Mouse (Mus musculus) spleen, postnatal 4 days (tissue): ENCODE data around the gene Pak4.
"Not testable (repeated sequence)": the region's sequence is repeated elsewhere in the genome, so short reads cannot be mapped to it uniquely, and the experiment has no call there.

Experiments used
- DNase-seq, 2 experiments: peaks; one replicate each; pipeline ENCODE4 v3.0.0; 2022; ENCODE audit warnings: low spot score in 2 of 2

The Pak4 gene

DNA sequence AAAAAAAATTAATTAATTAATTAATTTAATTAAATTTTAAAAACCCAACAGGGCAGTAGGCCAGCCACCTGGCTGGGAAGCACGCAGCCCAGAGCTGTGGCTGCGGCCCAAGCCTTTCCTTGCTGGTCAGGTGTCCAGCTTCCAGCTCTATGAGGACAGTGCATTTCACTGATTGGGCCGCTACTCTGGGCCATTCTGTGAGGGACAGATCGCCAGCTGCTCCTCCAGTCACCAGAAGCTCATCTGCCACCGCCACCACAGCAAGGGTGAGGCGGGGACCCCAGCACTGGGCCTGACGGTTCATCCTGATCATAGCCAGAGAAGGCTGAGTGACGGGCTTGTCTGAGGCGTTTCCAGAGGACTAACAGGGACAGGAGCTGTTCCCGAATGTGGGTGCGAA is 36.0 kb downstream of the Pak4 start:
- no peak for DNase-seq

DNA sequence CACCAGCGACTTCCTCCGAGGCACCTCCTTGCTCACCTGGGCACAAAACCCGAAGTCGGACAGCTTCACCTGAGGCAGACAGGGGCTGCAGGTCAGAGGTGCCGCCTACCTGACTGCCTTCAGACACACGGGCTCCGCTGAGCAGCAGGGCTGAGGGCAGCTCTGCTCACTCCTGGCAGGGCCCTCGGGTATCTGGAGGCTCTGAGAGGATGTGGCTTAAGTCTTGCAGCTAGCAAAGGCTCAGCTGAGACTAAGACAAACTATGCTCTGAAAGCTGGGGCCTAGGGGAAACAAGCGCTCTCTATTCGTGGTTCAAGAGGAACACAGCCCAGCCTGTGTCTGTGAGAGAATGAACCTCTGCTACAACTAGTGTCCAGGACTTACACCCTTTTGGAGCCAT is 37.1 kb downstream of the Pak4 start:
- DNase-seq: no peak

DNA sequence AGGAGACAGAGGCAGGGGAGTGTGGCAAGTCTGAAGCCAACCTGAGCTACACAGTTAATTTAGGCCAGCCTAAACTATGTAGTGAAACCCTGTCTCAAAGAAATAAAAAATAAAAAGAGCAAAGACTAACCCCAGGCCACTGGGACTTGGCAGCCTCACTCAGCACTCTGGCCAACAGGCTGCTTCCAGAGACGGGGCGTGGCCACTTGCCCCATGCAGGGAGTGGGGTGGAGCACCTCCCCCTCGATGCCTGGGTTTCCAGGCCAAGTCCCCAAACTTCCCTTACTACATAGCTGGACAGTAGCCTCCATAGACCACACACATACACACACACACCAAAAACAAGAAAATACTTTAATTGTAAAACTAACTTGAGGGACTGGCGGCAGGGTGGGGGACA is 39.5 kb downstream of the Pak4 start:
- no peak for DNase-seq

DNA sequence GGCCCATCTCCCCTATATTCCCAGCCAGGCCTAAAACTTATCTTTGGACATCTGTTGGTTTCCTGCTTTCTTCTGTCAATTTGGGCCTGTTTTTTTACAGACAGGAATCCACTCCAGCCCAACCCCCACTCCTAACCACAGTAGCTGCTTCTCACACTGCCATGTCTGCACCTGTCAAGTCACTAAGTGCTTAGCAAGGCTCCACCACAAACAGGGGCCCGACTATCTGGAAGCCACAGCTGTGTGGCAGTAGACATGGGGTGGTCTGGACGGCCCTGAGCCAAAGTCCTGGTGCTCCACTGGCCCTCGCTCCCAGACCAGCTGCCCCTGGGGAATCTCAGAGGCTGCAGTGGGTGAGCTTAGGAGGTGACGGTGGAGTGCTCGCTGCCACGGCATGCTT is 40.3 kb downstream of the Pak4 start:
- DNase-seq: no peak

DNA sequence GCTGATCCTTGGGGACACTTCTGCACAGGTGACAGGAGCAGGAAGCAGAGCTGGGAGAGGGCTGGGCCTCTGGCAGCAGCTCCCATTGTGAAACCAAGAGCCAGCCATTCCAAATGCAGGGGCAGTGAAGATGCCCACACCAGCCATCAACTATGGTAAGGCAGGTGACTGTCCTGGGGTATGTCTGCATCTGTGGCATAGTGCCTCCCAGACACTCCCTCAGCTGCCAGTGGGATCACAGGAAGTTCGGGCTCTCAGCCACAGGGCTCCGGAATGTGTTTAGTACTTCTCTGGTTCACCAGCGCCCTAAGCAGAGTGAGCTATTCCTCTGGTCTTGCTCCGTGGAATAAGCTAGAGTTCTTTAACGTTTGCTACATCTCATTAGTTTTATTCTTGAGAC is 40.9 kb downstream of the Pak4 start:
- DNase-seq: no peak

DNA sequence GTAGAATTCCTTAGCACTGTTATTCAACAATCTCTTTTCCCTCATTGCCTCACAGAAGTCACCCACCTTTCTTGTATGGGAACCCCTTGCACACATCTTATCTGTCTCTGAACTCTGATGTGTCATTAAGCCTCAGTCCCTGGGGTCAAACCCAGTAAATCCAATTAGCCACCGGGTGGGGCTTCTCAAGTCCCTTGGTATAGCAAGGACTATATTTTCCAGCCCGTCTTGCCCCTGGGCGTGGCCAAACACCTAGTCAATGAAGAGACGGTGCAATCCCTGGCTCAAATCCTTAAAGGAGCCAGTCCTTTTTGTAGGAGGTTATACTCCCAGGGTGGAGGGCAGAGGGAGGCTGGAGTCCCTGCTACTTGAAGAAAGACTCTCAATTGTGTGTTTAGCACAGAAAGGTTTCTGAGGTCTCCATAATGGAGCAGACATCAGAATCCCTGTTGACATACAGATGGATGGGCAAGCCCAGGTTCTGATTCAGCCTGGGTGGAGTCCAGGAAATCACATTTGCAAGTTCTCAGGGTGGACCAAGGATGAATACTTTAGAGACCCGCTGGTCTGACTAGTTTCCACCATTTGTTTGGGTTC is 41.9 kb downstream of the Pak4 start:
- DNase-seq: no peak

DNA sequence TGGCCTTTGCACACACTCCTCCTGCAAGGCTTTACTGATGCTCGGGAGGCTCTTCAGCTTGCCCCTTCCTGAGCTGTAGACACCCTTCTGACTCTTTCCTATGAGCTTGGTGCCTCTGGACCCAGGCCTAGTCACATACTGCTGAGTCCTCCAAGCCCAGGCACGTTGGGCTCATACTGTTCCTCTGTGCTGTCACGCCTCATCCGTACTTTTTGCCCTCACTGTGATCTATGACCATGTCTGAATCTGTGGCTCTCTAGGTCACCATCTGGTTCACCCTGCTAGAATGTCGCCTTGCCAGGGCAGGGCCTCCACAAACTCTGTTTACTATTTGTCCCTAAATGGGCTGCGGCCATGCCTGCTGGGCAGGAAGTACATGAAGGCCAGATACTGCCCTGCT is 44.9 kb downstream of the Pak4 start:
- no peak for DNase-seq

DNA sequence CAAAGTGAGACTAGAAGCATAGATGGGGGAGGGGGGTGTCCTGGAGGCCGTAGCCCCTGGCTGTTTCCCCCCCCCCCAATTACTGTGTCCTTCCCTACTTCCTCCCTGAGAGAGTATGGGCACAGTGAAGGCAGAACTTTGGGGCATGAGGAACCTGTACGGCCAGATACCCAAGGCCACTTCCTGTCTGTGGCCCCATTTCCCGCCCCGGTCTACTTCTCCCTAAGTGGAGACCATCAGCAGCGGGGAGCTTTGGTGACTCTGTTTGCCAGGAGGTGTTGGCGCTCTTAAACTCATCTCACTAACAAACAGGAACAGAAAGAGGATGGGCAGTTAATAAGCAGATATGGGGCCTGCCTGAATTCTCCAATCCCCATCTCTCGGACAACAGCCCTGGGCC is 50.4 kb downstream of the Pak4 start:
- no peak for DNase-seq

DNA sequence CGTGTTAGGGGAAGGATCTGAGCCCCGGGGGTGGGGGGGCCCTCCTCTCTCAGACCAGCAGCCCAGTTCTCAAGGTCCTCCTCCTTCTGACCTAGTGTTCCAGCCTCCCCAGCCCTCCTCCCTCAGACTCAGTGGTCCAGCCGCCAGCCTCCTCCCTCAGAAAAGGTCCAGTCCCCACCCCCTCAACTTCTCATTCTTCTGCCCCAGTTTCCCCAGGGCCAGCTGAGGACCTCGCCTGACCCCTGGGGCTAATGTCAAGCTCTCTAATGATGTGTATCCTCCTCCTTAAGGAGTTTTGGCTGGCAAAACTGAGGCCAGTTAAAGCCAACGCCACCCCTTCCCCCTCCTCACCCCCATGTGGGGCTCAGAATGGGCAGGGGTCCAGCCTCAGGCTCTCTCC is 50.8 kb downstream of the Pak4 start, which contains the start of gene Nccrp1:
Nccrp1 (minus strand) TSS at position 101 of the 400 bp plus-strand sequence.
- no peak for DNase-seq

DNA sequence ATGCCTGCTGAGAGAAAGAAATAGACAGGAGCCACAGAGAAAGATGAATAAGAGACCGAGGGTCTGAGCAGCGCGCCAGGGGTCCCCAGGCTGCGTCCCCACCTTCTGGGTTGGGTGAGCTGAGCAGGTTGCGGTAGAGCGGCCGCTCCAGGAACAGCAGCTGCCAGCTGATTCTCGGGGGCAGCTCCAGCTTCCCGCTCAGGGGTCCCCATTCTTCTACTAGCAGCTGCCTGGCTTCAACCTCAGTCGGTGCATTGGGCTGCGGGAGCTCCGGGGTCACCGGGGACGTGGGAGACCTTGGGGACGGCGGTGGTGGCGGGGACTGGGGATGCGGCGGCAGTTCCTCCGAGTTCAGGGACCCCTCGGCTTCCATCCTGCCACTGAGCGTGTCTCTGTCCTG is 51.3 kb downstream of the Pak4 start:
- DNase-seq: no peak

DNA sequence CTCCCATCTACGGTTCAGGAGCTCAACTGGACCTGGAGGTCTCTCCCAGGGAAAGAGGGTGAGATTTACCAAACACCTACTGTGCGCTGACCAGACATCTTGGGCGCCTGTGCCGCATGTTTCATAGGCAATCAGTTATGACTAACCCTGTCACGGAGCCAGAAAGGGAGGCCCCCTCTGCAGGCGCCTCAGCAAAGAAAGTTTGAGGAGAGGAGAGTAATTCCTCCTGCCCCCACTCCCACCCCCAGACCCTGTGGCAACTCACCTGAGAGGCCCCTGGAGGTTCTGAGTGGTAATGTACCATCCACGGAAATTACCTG is 52.1 kb downstream of the Pak4 start:
- no peak for DNase-seq

DNA sequence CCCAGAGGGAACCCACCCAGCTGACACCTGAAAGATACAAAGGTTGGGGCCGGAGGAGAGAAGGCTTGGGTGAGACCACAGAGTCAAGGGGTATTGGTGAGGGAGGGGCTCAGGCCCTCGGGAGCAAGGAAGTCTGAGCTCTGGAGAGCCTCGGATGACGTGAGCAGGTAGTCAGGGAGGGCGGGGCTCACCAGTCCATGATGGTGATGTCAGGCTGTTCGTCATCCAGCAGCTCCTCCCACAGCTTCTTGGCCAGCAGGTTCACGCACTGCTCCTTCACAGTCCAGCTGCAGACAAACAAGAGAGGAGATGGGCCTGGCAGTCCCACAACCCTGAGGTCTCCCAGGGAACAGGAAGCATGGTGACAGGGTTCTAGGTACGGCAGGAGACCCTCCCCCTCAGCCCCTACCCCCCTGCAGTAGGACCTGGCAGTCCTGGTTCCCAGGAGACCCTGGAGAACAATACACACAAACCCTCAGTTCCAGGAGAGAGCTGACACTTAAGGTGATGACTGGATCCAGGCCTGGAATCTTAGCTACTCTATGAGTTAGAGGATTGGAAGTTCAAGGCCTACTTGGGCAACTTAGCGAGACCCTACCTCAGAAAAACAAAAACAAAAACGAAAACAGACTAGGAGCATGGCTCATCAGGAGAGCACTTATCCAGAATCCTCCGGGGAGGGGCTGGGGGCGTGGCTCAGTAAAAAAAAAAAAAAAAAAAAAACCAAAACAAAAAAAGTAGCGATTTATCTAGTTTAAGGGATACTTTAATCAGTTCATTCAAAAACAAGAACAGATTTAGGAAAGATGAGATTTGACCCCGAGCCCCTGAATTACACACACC is 52.7 kb downstream of the Pak4 start:
- no peak for DNase-seq

DNA sequence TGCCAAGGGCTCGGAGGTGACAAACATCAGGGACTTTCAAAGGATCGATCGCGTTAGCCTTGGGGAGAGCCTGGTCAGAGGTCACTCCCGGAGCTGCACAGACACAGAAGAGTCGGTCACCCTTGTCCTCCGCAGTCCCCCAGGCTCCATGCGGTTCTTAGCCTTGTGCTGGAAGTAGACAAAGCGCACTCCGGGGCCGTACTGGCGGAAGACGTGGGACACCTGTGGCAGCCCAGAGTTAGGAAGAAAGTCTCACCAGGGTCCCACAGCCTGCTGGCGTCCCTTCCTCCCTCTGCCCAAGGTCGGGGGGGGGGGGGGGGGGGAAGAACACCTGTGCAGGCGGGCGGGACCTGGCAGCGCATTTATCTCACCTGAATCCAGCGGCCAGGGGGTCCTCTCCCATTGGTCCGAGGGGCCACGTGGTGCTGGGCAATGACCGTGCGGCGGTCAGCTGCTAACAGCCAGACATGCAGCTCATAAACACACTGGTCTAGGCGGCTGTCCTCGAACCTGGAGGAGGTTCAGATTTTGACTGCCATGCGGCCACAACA is 53.9 kb downstream of the Pak4 start:
- DNase-seq: no peak

DNA sequence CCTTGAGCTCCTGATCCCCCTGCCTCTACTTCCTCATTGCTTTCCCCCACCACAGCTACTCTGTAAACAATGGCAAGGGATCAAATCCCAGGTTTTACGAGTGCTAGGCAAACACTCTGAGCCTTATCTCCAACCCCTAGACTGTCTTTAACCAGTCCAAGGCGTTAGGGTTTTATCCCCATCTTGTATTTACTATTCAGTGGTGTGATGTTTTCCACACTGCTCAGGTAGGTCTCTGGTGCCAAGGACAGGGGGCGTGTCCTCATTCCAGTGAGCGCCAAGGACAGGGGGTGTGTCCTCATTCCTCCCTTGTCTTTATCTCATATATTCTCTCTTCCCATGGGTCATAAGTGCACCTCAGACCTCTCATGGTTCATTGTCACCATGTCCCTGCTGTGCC is 57.5 kb downstream of the Pak4 start, which contains the start of gene Sycn:
Sycn (plus strand) TSS at position 360 of the 400 bp plus-strand sequence.
- no peak for DNase-seq

DNA sequence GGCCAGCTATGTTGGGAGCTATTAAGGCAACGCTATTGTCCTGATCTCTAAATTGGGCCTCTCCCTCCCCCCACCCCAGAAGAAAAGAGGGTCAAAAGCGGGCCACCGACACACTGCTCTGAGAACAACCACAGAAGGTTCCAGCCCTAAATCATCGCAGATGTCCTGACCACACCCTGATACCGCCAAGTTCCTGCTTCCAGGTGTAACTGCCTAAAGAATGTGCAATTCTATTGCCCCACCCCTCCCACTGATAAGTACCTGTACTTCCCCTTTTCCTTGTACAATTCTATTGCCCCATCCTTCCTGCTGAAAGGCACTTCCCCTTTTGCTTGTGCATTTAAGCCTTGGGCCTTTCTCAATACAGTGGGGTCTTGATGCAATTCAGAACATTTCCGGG is 59.1 kb downstream of the Pak4 start:
- DNase-seq: not testable (repeated sequence)

DNA sequence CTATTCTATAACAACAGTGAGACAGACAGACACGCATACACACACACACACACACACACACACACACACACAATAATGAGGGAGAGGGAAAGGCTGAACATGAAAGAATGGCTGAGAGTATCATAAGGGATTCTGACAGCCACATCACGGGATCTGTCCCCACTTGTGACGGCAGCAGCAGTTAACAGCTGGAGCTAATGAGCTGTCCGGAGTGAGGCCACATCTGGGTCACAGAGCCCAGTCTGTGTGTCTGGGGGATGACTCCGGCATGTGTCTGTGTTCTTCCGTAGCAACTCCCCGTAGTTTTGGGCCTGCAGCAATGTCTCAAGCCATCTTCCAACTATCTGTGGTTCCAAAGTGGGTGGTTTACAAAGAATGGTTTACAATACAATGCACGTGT is 66.0 kb downstream of the Pak4 start:
- no peak for DNase-seq

DNA sequence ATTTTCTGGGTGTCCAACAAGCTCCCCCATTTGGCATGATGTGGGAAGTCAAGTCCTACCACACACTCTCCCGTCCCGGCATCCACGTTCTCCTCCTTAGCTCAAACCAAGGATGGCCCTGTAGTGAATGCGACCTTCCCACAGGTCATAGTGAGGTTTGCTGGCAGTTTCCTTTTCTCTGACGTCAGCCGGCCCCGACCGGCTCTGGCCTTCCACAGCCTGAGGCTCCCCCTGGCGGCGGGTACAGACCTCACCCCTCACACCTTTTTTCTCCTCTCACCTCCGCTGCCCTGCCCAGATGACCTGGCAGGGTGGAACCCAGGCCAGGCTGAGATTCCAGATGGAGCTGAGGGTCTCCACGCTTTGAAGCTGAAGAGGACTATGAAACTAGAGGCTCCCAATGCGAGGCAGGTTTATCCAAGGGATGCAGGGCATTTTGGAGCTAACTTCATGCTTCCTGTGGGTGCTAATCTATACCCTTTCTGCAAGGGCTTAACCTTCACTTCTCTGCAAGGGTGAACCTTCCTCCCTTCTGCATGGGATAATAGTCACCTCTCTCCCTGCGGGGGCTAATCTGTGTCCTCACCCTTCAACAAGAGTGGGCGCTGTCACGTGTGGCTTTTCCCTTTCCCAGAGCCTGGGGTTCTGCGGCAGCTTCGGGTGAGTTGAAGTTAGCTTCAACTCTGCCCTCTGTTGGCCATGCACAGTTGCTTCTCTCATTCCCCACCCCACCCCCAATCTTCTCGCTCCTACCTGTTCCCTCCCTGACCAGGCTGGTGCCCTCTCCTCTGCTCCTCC is 69.9 kb downstream of the Pak4 start:
- DNase-seq: peak; percentile 81 to 95

DNA sequence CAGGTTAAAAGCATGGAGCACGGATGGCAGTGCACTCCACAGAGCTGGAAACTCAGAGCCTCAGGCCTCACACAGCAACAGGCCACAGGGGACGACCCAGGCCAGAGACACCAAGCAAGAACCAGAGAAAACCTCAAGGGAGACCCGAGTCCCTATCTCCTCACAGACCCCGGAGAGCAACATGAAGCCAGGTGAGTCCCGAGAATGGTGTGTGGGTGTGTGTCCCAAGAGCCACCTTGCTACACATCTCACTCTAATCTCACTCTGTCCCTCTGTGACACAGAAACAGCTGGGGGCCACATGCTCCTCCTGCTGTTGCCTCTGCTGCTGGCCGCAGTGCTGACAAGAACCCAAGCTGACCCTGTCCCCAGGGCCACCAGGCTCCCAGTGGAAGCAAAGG is 75.4 kb downstream of the Pak4 start, which contains the start of gene Ifnl3:
Ifnl3 (plus strand) TSS at position 301 of the 400 bp plus-strand sequence.
- DNase-seq: not testable (repeated sequence)

DNA sequence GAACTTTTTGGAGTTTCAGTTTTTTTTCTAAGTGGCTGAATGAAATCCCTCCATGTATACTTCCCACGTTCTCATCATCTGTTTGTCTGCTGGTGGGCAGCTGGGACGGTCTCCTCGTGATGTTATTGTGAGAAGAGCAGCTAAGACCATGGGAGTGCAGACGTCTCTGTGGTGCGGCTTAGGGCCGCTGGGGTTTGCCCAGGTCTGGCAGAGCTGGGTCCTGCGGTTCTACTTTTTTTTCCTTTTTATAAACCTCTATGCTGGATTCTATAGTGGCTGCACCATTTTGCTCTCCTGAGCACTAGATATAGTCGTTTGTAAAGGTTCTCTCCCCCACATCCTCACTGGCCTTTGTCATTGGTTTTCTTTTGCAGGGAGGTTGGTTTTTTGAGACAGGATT is 86.5 kb downstream of the Pak4 start:
- no peak for DNase-seq

DNA sequence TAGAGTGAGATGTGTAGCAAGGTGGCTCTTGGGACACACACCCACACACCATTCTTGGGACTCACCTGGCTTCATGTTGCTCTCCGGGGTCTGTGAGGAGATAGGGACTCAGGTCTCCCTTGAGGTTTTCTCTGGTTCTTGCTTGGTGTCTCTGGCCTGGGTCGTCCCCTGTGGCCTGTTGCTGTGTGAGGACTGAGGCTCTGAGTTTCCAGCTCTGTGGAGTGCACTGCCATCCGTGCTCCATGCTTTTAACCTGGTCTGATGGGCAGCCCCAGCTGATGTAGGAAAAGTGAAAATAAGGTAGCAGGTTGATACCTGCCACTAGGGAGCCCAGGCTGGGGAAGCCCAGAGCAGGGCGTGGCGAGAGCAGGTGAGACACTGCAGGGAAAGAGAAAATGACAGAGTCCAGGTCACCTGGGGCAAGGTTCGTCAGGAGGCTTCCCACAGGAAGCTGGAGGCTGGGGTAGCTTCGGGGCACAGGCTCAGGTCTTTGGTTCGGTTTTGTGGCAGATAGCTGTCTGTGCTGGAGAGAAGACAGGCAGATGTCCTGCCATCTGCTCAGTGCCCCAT is 87.5 kb downstream of the Pak4 start, which contains the start of gene Ifnl2:
Ifnl2 (minus strand) TSS at position 51 of the 570 bp plus-strand sequence.
- DNase-seq: not testable (repeated sequence)

DNA sequence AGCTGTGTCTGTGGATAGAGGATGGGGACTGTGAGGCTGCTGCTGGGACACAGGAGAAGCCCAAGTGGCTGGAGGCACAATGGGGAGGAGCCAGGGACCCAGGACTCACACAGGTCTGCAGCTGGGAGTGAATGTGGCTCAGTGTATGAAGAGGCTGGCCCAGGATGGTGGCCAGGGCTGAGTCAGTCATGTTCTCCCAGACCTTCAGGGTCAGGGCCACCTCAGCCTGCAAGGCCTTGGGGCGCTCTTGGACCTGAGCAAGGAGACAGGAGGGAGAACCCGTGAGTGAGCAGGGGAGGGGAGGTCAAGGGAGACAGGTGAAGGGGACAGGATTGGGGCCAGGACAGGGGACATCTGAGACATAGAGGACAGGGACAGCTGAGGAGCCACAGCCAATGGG is 88.9 kb downstream of the Pak4 start:
- DNase-seq: not testable (repeated sequence)
